Mouse (Mus musculus) heart, adult 2 months (tissue): ENCODE data around the gene Ppme1.

Source experiments
- CTCF ChIP-seq: fragments of 200-600 bp; IDR thresholded peaks from 2 replicates; pipeline ENCODE4 v1.8.1; 2022; ENCODE audit warnings: antibody characterized with exemption, mild to moderate bottlenecking, moderate library complexity
- EP300 ChIP-seq: fragments of 200-500 bp; IDR thresholded peaks from 2 replicates; pipeline ENCODE4 v1.6.1; 2011; ENCODE audit warnings: low read depth, low read length, control low read depth; ENCODE audit not compliant: insufficient read depth
- POLR2A ChIP-seq: fragments of 200-500 bp; IDR thresholded peaks from 2 replicates; pipeline ENCODE4 v1.6.1; 2011; ENCODE audit warnings: mild to moderate bottlenecking, low read depth, low read length, control low read depth; ENCODE audit not compliant: insufficient read depth

DNA sequence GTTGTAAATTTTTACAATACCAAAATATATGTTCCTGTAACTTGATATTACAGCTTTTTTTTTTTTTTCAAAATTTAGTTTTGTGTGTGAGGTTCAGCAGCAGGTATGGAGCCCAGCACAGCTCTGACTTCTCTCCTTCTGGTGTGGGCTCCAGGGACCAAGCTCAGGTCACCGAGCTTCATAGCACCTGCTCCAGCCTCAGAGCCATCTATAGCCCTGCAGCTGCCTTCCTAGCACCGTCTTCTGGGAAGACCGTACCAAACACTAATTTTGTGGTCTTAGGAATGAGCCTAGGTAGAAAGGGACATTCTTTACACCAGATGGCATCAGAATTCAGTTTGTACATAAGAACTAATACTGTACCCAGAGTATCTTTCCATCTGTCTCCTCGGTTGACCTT lies 36.6 kb upstream of the Ppme1 start:
- TF ChIP-seq EP300 (no peak), CTCF (no peak), POLR2A (no peak)
